Mouse (Mus musculus) stomach, postnatal 0 days (tissue): ENCODE results near the gene Lhx4.

ENCODE experiments used
- CTCF ChIP-seq: IDR thresholded peaks from 2 replicates; pipeline ENCODE4 v1.5.1; 2016; ENCODE audit warnings: antibody characterized with exemption, low read depth, mild to moderate bottlenecking, moderate library complexity
- EP300 ChIP-seq: optimal IDR thresholded peaks from 2 replicates; pipeline ENCODE3; 2016; ENCODE audit warnings: antibody characterized with exemption

- TF ChIP-seq EP300 (no peak), CTCF (no peak)
These were observed 34.4 kb upstream of the Lhx4 start for GRCm38 (mm10) chr1:155785886-155786285.
